Mouse (Mus musculus) intestine, embryonic 14.5 days (tissue): ENCODE results near the gene Apob. TPM values are rescaled to one million over a fixed set of nuclear protein-coding genes. Genes with fewer than 3 reads are reported as not detected.

Experiments
- ATAC-seq: fragments of 200-750 bp; cut with Nextera tagmentation; replicated peaks from 2 replicates; pipeline ENCODE4 v1.8.0; 2017; ENCODE audit warnings: low read depth, moderate number of reproducible peaks, moderate TSS enrichment, moderate library complexity; ENCODE audit not compliant: low FRiP score, low TSS enrichment
- DNase-seq: peaks from one replicate; pipeline ENCODE4 v3.0.0-alpha.2; 2018; ENCODE audit warnings: low spot score
- H3K27ac ChIP-seq: fragments of 300-500 bp; sonication (generic); 2 replicates; pipeline ENCODE4 v1.5.1; 2014; ENCODE audit warnings: low read depth, mild to moderate bottlenecking, control low read depth
- H3K27me3 ChIP-seq: fragments of 300-500 bp; sonication (generic); replicated peaks from 2 replicates; pipeline ENCODE4 v1.6.1; 2014; ENCODE audit warnings: low read length, control low read depth; ENCODE audit not compliant: control insufficient read depth, insufficient read depth
- H3K36me3 ChIP-seq: fragments of 300-500 bp; sonication (generic); 2 replicates; pipeline ENCODE4 v1.6.1; 2014; ENCODE audit warnings: low read length, control low read depth; ENCODE audit not compliant: control insufficient read depth, insufficient read depth
- H3K4me1 ChIP-seq: fragments of 300-500 bp; sonication (generic); replicated peaks from 2 replicates; pipeline ENCODE4 v1.6.1; 2014; ENCODE audit warnings: low read length, control low read depth, mixed read lengths; ENCODE audit not compliant: control insufficient read depth, insufficient read depth
- H3K4me2 ChIP-seq: fragments of 300-500 bp; sonication (generic); 2 replicates; pipeline ENCODE4 v1.6.1; 2014; ENCODE audit warnings: low read length
- H3K4me3 ChIP-seq: fragments of 300-500 bp; sonication (generic); 2 replicates; pipeline ENCODE4 v1.5.1; 2014; ENCODE audit warnings: low read depth, low read length, control low read depth, mixed read lengths
- H3K9ac ChIP-seq: fragments of 300-500 bp; sonication (generic); 2 replicates; pipeline ENCODE4 v1.6.1; 2014; ENCODE audit warnings: mild to moderate bottlenecking, low read length
- H3K9me3 ChIP-seq: fragments of 300-500 bp; sonication (generic); 2 replicates; pipeline ENCODE4 v1.6.1; 2016; ENCODE audit warnings: low read length, control low read depth; ENCODE audit not compliant: control insufficient read depth
- WGBS: fragments of 180-500 bp; shearing (Covaris S2); extraction: QIAGEN DNeasy Blood & Tissue Kit; methylation state at CpG from one replicate; pipeline ENCODE4 v1.1.7; 2014; 5-methylcytosine and 5-hydroxymethylcytosine counted together
- polyA plus RNA-seq: library from polyadenylated mRNA; unstranded; fragments of >200 nt; fragmentation: Nextera tagmentation; extraction: Ambion mirVana; gene quantifications from 2 replicates; pipeline ENCODE4 v1.2.1, GENCODE M21; 2014

The Apob gene
- 40.7 and 43.5 TPM in 2 replicates for polyA plus RNA-seq

DNA sequence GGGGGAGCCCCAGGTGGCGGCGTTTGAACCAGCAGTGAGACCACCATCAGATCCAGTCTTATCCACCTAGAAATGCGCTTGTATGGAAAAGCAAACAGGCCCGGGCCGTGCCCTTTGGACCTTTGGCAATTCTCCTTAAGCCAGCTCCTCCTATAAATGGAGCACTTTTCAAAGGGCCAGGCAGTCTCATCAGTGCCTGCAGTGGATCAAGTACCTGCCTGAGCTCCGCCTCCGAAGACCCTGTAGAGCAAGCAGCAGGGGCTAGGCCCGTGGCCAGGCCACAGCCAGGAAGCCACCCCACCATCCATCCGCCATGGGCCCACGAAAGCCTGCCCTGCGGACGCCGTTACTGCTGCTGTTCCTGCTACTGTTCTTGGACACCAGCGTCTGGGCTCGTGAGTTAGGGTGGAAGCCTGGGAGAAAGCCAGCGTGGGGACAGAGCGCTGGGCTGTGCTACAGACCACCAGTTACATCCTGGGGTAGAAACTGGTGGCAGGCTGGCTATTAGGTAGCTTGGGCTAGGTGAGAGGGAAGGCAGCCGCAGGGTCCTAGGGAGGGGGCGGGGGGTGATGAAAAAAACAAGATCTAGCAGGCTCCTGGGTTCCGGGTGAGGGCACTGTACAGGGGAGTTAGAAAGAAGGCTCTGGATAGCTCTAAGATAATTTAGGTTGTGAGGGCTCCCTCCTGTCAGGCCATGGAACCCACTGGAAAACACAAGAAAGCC is at the start of gene Apob:
TSS of gene Apob (plus strand) at position 183 of the 724 bp plus-strand sequence.
- Histone ChIP-seq H3K27ac (0 out of 2 replicates have a peak within 1 kb of the TSS, but pooled peaks have one; percentile 2), H3K9ac (no peak within 1 kb of the TSS), H3K4me2 (peak within 1 kb of the TSS; percentile 21), H3K4me1 (no peaks in the 10 kb centered on the region), H3K4me3 (peak within 1 kb of the TSS; percentile 24), H3K9me3 (no peaks in the 10 kb centered on the region), H3K27me3 (no peaks in the 10 kb centered on the region), H3K36me3 (no peaks in the 10 kb centered on the region)
- ATAC-seq (peak; percentile 79), DNase-seq (peak; percentile 70)
- WGBS, result 69% methylated on average over 20 of the region's 20 CpGs

DNA sequence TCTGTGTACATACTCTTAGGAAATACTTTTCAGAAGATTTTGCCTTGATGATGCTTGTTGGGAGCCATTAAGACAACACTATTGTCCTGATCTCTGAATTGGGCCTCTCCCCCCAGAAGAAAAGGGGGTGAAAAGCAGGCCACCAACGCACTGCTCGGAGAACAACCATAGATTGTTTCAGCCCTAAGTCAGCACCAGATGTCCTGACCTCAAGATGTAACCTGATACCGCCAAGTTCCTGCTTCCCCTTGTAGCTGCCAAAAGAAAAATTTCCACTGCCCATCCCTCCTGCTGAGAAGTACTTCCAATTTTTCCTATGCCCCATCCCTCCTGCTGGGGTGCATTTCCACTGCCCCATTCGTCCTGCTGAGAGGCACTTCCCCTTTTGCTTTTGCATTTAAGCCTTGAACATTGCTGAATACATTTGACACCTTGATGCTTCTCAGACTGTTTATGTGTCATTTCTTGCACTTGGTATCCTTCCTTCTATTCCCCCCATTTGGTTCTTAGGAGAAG is 45.0 kb upstream of the Apob start:
- WGBS, result 67% methylated on average over 4 of the region's 4 CpGs
- ATAC-seq, result no peak
- no peaks in the 10 kb centered on the region for H3K9me3 ChIP-seq
- H3K9ac ChIP-seq, result no peak overlapping the region
- no peak overlapping the region for H3K27ac ChIP-seq
- no peaks in the 10 kb centered on the region for H3K27me3 ChIP-seq
- H3K4me2 ChIP-seq, result no peak overlapping the region
- no peak for DNase-seq
- H3K4me1 ChIP-seq, result no peaks in the 10 kb centered on the region
- no peak overlapping the region for H3K4me3 ChIP-seq
- no peaks in the 10 kb centered on the region for H3K36me3 ChIP-seq

DNA sequence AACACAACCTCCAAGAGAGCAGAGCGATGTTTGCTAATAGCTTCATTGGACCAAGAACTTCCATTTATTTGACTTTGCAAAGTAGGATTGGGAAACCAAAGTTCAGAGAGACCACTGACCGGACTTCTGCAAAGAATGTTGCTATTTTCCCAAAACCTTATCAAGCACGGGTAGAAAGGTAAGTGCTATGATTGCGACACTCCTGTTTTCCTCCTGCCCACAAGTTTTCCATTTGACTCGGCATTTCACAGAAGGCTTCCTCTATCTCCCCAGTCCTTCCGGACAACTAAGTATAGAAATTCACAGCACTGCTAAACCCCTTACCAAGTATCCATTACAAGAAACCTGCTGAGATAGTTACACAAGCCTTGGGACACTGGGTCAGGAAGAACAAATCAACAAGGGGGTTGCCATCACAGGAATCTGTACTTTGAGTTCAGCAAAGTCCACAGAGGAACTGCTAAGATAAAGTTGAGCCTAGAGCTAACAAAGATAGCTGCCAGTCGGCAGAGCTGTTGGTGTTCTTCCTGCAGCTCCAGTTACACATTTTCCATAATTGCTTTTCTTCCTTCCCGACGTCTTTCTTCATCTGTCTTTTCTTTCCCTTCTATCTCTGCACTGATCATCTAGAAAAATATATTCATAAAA is 27.2 kb upstream of the Apob start:
- 0 out of 2 replicates have a peak, but pooled peaks have one; percentile 36 for ATAC-seq
- 0 out of 2 replicates have a peak overlapping the region, but pooled peaks have one; percentile 8 for H3K4me2 ChIP-seq
- no peak overlapping the region for H3K27ac ChIP-seq

DNA sequence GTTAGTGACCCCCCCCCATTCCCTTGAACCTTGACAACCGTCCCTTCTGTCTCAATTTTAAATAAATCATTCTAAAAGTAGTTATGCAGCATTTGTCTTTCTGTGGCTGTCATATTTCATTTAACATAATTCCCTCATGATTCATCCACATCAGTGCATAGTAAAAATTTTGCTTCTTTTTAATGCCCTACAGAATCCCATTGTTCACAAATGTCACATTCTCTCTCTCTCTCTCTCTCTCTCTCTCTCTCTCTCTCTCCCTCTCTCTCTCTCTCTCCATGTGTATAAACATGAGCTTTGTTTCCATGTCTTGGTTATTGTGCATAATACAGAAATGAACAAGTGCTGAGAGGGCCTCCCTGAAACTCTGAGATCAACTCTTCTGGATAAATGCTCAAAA is 18.6 kb upstream of the Apob start:
- no peak overlapping the region for H3K9ac ChIP-seq
- no peak for DNase-seq
- 76% methylated on average over 1 of the region's 1 CpGs for WGBS
- no peaks in the 10 kb centered on the region for H3K36me3 ChIP-seq
- H3K9me3 ChIP-seq, result no peaks in the 10 kb centered on the region
- H3K27me3 ChIP-seq, result no peaks in the 10 kb centered on the region
- H3K4me3 ChIP-seq, result no peak overlapping the region
- H3K27ac ChIP-seq, result no peak overlapping the region
- no peak overlapping the region for H3K4me2 ChIP-seq
- H3K4me1 ChIP-seq, result peaks cover 9% of the 10 kb centered on the region; the same call in 1 of the 2 replicates
- ATAC-seq, result no peak

More for the DNA sequence above, 27.2 kb upstream of the Apob start:
- no peaks in the 10 kb centered on the region for H3K4me1 ChIP-seq
- DNase-seq, result no peak
- no peaks in the 10 kb centered on the region for H3K36me3 ChIP-seq
- no peaks in the 10 kb centered on the region for H3K27me3 ChIP-seq
- H3K9ac ChIP-seq, result no peak overlapping the region
- WGBS, result 71% methylated on average over 9 of the region's 9 CpGs
- no peaks in the 10 kb centered on the region for H3K9me3 ChIP-seq
- no peak overlapping the region for H3K4me3 ChIP-seq

DNA sequence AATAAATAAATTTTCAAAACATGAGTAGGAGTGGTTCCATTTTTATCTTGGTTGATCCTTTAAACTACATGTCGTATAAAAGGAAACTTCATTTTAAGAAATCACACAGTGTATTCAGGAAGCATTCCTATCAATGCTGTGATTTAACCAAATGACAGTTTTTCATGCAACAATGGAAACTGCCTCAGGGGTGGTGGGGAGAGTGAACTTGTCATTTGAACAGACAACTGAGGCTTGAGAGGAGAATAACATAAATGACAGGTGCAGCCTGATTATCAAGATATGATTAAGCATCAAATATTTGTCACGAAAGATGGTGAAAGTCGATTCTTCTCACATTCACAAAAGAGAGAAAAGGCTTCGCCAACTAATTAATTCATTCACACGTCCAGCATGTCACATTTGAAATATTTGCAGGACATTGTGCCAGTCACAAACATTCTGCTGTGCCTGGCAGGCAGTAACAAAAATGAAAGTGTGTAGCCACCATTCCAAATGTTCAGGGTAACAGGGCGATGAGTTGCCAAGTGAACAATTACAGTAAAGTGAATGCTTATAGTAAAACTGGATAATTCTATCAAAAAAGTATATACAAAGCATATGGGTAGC is 18.0 kb upstream of the Apob start:
- Histone ChIP-seq H3K27ac (no peak overlapping the region), H3K36me3 (no peaks in the 10 kb centered on the region), H3K4me3 (no peak overlapping the region), H3K9me3 (no peaks in the 10 kb centered on the region), H3K4me1 (peaks cover 9% of the 10 kb centered on the region; the same call in 1 of the 2 replicates), H3K4me2 (no peak overlapping the region), H3K9ac (no peak overlapping the region), H3K27me3 (no peaks in the 10 kb centered on the region)
- ATAC-seq (no peak), DNase-seq (no peak)
- WGBS, result 88% methylated on average over 6 of the region's 6 CpGs

DNA sequence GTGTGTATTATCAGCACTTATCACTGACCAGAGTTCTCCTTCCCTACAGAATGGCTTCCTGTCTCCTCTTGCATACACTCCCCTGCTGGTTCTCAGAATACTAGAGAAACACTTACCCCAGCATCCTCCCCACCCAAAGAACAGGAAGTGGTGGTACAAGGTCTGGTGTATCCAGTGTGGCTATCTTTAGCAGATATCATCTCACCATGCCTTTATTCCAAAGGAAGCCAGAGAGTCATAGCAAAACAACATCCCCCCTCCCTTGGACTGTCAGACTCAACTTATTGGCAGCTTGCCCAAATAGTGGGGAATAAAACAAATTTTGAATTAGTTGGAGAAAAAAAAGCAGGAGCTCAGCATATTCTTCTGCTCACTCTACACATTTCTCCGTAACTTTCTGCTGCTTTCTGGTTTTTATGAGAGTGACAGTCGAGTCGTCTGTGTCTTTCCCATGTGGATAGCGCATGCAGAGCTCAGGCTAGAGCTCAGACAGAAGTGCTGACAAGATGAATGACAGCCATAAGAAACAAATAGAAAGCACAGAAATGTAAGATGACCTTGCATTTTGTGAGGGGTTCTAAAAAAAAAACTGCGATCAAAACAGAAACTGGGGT is 15.0 kb upstream of the Apob start:
- 37% methylated on average over 5 of the region's 5 CpGs for WGBS
- Histone ChIP-seq H3K4me2 (no peak overlapping the region), H3K36me3 (no peaks in the 10 kb centered on the region), H3K4me1 (peaks cover 9% of the 10 kb centered on the region; the same call in 1 of the 2 replicates), H3K9me3 (no peaks in the 10 kb centered on the region), H3K27ac (no peak overlapping the region), H3K9ac (no peak overlapping the region), H3K4me3 (no peak overlapping the region), H3K27me3 (no peaks in the 10 kb centered on the region)
- ATAC-seq, result no peak
- no peak for DNase-seq

DNA sequence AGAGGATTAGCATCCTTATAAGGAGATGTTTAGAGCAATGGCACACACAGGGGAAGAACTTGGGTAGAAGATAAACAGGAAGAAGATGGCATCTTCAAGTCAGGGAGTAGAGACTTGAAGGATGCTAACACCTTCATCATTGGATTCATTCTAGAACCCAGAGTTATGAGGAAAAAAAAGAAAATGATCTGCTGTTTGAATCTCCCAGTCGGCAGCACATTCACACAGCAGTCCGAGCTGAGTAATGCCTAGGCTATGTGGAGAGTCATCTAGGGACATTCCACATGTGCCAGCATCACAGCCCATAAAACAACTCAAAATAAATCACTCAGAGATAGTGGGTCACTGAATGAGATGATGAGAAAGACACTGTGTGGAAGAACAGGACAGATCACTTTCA is 10.2 kb upstream of the Apob start:
- Histone ChIP-seq H3K9me3 (no peaks in the 10 kb centered on the region), H3K4me1 (peaks cover 10% of the 10 kb centered on the region; the same call in 1 of the 2 replicates), H3K27me3 (no peaks in the 10 kb centered on the region), H3K36me3 (no peaks in the 10 kb centered on the region), H3K4me2 (no peak overlapping the region), H3K27ac (no peak overlapping the region), H3K9ac (no peak overlapping the region), H3K4me3 (no peak overlapping the region)
- ATAC-seq (no peak), DNase-seq (no peak)
- 79% methylated on average over 2 of the region's 2 CpGs for WGBS

DNA sequence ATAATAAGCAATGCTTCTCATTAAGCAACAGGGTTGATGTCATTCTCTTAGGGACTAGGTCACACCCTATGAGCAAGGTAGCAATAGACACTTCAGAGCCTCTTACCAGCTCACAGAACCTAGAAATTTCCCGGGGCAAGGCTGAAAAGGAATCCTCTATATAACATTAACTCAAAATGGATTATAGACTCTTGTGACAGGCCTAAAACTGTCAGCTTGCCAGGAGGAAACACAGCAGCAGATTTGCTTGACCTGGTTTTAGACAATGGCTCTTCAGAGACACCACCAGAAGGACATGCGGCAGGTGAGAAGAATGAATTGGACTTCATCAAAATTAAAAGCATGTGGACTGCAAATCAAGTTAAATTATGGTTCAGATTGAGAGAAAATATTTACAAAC is 7.1 kb upstream of the Apob start:
- DNase-seq (no peak), ATAC-seq (no peak)
- H3K9ac ChIP-seq, result no peak overlapping the region
- no peak overlapping the region for H3K27ac ChIP-seq
- H3K4me2 ChIP-seq, result no peak overlapping the region
- no peak overlapping the region for H3K4me3 ChIP-seq
- WGBS, result 60% methylated on average over 2 of the region's 2 CpGs
- no peaks in the 10 kb centered on the region for H3K27me3 ChIP-seq
- H3K36me3 ChIP-seq, result no peaks in the 10 kb centered on the region
- H3K4me1 ChIP-seq, result 0 out of 2 replicates have a peak, but pooled peaks cover 4% of the 10 kb centered on the region
- H3K9me3 ChIP-seq, result no peaks in the 10 kb centered on the region
